Mouse (Mus musculus) hindbrain, embryonic 11.5 days (tissue): Measurements from ENCODE around the gene Rap1b. TPM values are rescaled to one million over a fixed set of nuclear protein-coding genes. Genes with fewer than 3 reads are reported as not detected.

Source experiments
- ATAC-seq: fragments of 200-750 bp; cut with Nextera tagmentation; 2 replicates; pipeline ENCODE4 v1.8.0; 2017; ENCODE audit warnings: mild to moderate bottlenecking, moderate TSS enrichment, moderate library complexity; ENCODE audit not compliant: low FRiP score
- DNase-seq: peaks from one replicate; pipeline ENCODE4 v3.0.0-alpha.2; 2015; ENCODE audit warnings: low spot score
- H3K27ac ChIP-seq: fragments of 300-500 bp; sonication (generic); 2 replicates; pipeline ENCODE4 v1.5.1; 2014; ENCODE audit warnings: mild to moderate bottlenecking, low read depth, low read length
- H3K27me3 ChIP-seq: fragments of 300-500 bp; sonication (generic); 2 replicates; pipeline ENCODE4 v1.6.1; 2014; ENCODE audit warnings: mild to moderate bottlenecking, low read length, moderate library complexity, mixed read lengths; ENCODE audit not compliant: control insufficient read depth, insufficient read depth
- H3K36me3 ChIP-seq: fragments of 300-500 bp; sonication (generic); 2 replicates; pipeline ENCODE4 v1.6.1; 2014; ENCODE audit warnings: mild to moderate bottlenecking, low read length, moderate library complexity, mixed read lengths; ENCODE audit not compliant: control insufficient read depth, insufficient read depth
- H3K4me1 ChIP-seq: fragments of 300-500 bp; sonication (generic); replicated peaks from 2 replicates; pipeline ENCODE4 v1.6.1; 2014; ENCODE audit warnings: low read length, mixed read lengths; ENCODE audit not compliant: control insufficient read depth, insufficient read depth
- H3K4me2 ChIP-seq: fragments of 300-500 bp; sonication (generic); replicated peaks from 2 replicates; pipeline ENCODE4 v1.6.1; 2014; ENCODE audit warnings: mild to moderate bottlenecking, low read depth, low read length
- H3K4me3 ChIP-seq: fragments of 300-500 bp; sonication (generic); 2 replicates; pipeline ENCODE4 v1.5.1; 2014; ENCODE audit warnings: low read depth, low read length
- H3K9ac ChIP-seq: fragments of 300-500 bp; sonication (generic); 2 replicates; pipeline ENCODE4 v1.6.1; 2014; ENCODE audit warnings: low read depth, low read length
- H3K9me3 ChIP-seq: fragments of 300-500 bp; sonication (generic); 2 replicates; pipeline ENCODE4 v1.6.1; 2016; ENCODE audit warnings: low read length; ENCODE audit not compliant: control insufficient read depth
- WGBS: fragments of 180-500 bp; shearing (Covaris S2); extraction: QIAGEN DNeasy Blood & Tissue Kit; methylation state at CpG from one replicate; pipeline ENCODE4 v1.1.7; 2014; 5-methylcytosine and 5-hydroxymethylcytosine counted together
- polyA plus RNA-seq: library from polyadenylated mRNA; unstranded; fragments of >200 nt; fragmentation: Nextera tagmentation; extraction: Ambion mirVana; gene quantifications from 2 replicates; pipeline ENCODE4 v1.2.1, GENCODE M21; 2014

Gene Rap1b
- polyA plus RNA-seq, 1 experiment from 2014 or later, result 176 TPM

GRCm38 (mm10) chr10:117848981-117849380 lies 3.1 kb upstream of the Rap1b start:
- peaks cover 4% of the 10 kb centered on the region; the same call in 1 of the 2 replicates for H3K4me1 ChIP-seq
- no peaks in the 10 kb centered on the region for H3K27me3 ChIP-seq
- no peak overlapping the region for H3K4me3 ChIP-seq
- ATAC-seq, result no peak
- no peaks in the 10 kb centered on the region for H3K36me3 ChIP-seq
- no peak for DNase-seq
- H3K4me2 ChIP-seq, result no peak overlapping the region
- WGBS, result 50% methylated on average over 3 of the region's 3 CpGs
- H3K9ac ChIP-seq, result no peak overlapping the region
- no peaks in the 10 kb centered on the region for H3K9me3 ChIP-seq
- H3K27ac ChIP-seq, result no peak overlapping the region

- WGBS, result 51% methylated on average over 9 of the region's 9 CpGs
- Histone ChIP-seq H3K9me3 (no peaks in the 10 kb centered on the region), H3K27ac (peak overlapping the region; percentile 99), H3K36me3 (no peaks in the 10 kb centered on the region), H3K4me1 (peaks cover 4% of the 10 kb centered on the region; the same call in 1 of the 2 replicates), H3K4me2 (peak overlapping the region; percentile 67), H3K4me3 (peak overlapping the region; percentile 87), H3K9ac (peak overlapping the region; percentile 94), H3K27me3 (no peaks in the 10 kb centered on the region)
- ATAC-seq (peak; percentile 17; the same call in 1 of the 2 replicates), DNase-seq (peak; percentile 40)
These were observed 961 bp upstream of the Rap1b start for GRCm38 (mm10) chr10:117846796-117847195.

- Histone ChIP-seq H3K9ac (peak overlapping the region; percentile 94), H3K4me2 (peak overlapping the region; percentile 67), H3K4me1 (peaks cover 4% of the 10 kb centered on the region; the same call in 1 of the 2 replicates), H3K27me3 (no peaks in the 10 kb centered on the region), H3K36me3 (no peaks in the 10 kb centered on the region), H3K9me3 (no peaks in the 10 kb centered on the region), H3K27ac (peak overlapping the region; percentile 99), H3K4me3 (peak overlapping the region; percentile 87)
- peak; percentile 94 for ATAC-seq
- no peak for DNase-seq
- under 1% methylated on average over 21 of the region's 21 CpGs for WGBS
These were observed 411 bp upstream of the Rap1b start for GRCm38 (mm10) chr10:117846260-117846632.

GRCm38 (mm10) chr10:117844782-117845596 lies 846 bp downstream of the Rap1b start:
- DNase-seq (peak; percentile 74), ATAC-seq (peak; percentile 56)
- H3K27ac ChIP-seq, result peak overlapping the region; percentile 99
- H3K9me3 ChIP-seq, result no peaks in the 10 kb centered on the region
- peak overlapping the region; percentile 94 for H3K9ac ChIP-seq
- peaks cover 4% of the 10 kb centered on the region; the same call in 1 of the 2 replicates for H3K4me1 ChIP-seq
- H3K4me2 ChIP-seq, result peak overlapping the region; percentile 67
- peak overlapping the region; percentile 87 for H3K4me3 ChIP-seq
- H3K36me3 ChIP-seq, result no peaks in the 10 kb centered on the region
- no peaks in the 10 kb centered on the region for H3K27me3 ChIP-seq
- 3% methylated on average over 50 of the region's 52 CpGs for WGBS

- 48% methylated on average over 5 of the region's 5 CpGs for WGBS
- no peak overlapping the region for H3K27ac ChIP-seq
- H3K9me3 ChIP-seq, result no peaks in the 10 kb centered on the region
- ATAC-seq (no peak), DNase-seq (no peak)
- H3K36me3 ChIP-seq, result no peaks in the 10 kb centered on the region
- H3K4me1 ChIP-seq, result peaks cover 4% of the 10 kb centered on the region; the same call in 1 of the 2 replicates
- H3K27me3 ChIP-seq, result no peaks in the 10 kb centered on the region
- H3K9ac ChIP-seq, result no peak overlapping the region
- H3K4me2 ChIP-seq, result peak overlapping the region; percentile 67
- H3K4me3 ChIP-seq, result peak overlapping the region; percentile 87
These were observed 1.6 kb downstream of the Rap1b start for GRCm38 (mm10) chr10:117844279-117844678.

GRCm38 (mm10) chr10:117843690-117844089 lies 2.1 kb downstream of the Rap1b start:
- DNase-seq (no peak), ATAC-seq (no peak)
- H3K9me3 ChIP-seq, result no peaks in the 10 kb centered on the region
- H3K9ac ChIP-seq, result no peak overlapping the region
- no peak overlapping the region for H3K27ac ChIP-seq
- peaks cover 4% of the 10 kb centered on the region; the same call in 1 of the 2 replicates for H3K4me1 ChIP-seq
- H3K4me3 ChIP-seq, result no peak overlapping the region
- H3K4me2 ChIP-seq, result no peak overlapping the region
- no peaks in the 10 kb centered on the region for H3K36me3 ChIP-seq
- 80% methylated on average over 5 of the region's 5 CpGs for WGBS
- H3K27me3 ChIP-seq, result no peaks in the 10 kb centered on the region

- no peak overlapping the region for H3K4me3 ChIP-seq
- no peak for ATAC-seq
- H3K27ac ChIP-seq, result no peak overlapping the region
- no peak overlapping the region for H3K9ac ChIP-seq
- H3K9me3 ChIP-seq, result no peaks in the 10 kb centered on the region
- no peak for DNase-seq
- no peaks in the 10 kb centered on the region for H3K27me3 ChIP-seq
- H3K36me3 ChIP-seq, result no peaks in the 10 kb centered on the region
- H3K4me2 ChIP-seq, result no peak overlapping the region
- peaks cover under 1% of the 10 kb centered on the region; the same call in 1 of the 2 replicates for H3K4me1 ChIP-seq
- WGBS, result 87% methylated on average over 1 of the region's 1 CpGs
These were observed 4.1 kb downstream of the Rap1b start for GRCm38 (mm10) chr10:117841765-117842164.

- no peak overlapping the region for H3K4me2 ChIP-seq
- no peak overlapping the region for H3K4me3 ChIP-seq
- ATAC-seq (no peak), DNase-seq (no peak)
- WGBS, result 91% methylated on average over 5 of the region's 5 CpGs
- no peaks in the 10 kb centered on the region for H3K36me3 ChIP-seq
- no peaks in the 10 kb centered on the region for H3K27me3 ChIP-seq
- H3K9ac ChIP-seq, result no peak overlapping the region
- no peaks in the 10 kb centered on the region for H3K4me1 ChIP-seq
- no peak overlapping the region for H3K27ac ChIP-seq
- H3K9me3 ChIP-seq, result no peaks in the 10 kb centered on the region
These were observed 5.3 kb downstream of the Rap1b start for GRCm38 (mm10) chr10:117840431-117840995.
